Mouse (Mus musculus): ENCODE data around the gene Gpr135. TPM values are rescaled to one million over a fixed set of nuclear protein-coding genes. Genes with fewer than 3 reads are reported as not detected.

The Gpr135 gene
- polyA plus RNA-seq, 1 experiment from 2014 or later, result 0.46 TPM

Other genes starting within 250 kb of the Gpr135 start
- 9.3 and 10.1 TPM in 2 replicates for gene Daam1, start 240.0 kb downstream of the Gpr135 start, polyA plus RNA-seq (2016; fragmentation: Nextera tagmentation; extraction: Ambion mirVana)
- 6.7 and 7.8 TPM in 2 replicates for gene L3hypdh, start 14.3 kb upstream of the Gpr135 start, polyA plus RNA-seq (2016; fragmentation: Nextera tagmentation; extraction: Ambion mirVana)
- gene Jkamp, start 14.5 kb upstream of the Gpr135 start, polyA plus RNA-seq (2016; fragmentation: Nextera tagmentation; extraction: Ambion mirVana), result 84.5 and 102 TPM in 2 replicates
- not detected in 2 replicates for gene Ccdc175, start 113.9 kb upstream of the Gpr135 start, polyA plus RNA-seq (2016; fragmentation: Nextera tagmentation; extraction: Ambion mirVana)

All from midbrain, embryonic 10.5 days (tissue).